Mouse (Mus musculus): ENCODE measurements around the gene Rasl10a.

Gene Rasl10a

DNA sequence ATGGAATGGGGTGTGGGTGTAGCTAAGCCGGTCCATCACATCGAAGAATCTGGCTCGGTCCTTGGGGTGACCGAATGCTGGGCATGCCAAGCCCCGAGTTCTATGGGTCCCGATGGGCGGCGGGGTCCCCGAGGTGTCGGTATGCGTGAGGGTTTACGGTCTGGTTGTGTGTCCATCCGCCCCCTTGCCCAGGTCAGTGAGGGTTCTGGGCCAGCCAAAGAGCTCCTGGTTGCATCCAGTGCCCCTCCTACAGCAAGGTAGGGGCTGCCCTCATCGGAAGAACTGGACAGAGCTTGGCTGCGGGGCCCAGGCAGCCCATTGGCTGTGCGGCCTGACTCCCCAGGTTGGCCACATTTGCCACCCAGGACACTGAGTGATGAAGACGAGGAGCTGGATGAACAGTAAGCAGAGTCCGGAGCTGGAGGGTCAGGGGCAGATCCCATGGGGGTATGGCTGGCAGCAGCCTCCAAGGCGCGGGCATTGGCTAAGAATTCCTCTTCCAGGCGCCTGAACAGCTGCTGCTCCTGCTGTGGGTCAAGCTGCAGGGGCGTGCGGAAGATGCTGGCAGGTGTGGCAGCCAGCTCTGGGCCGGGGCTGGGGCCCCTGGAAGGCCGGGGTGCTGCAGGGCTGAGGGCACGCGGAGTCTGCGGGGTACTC is 3.0 kb downstream of the Rasl10a start:
- no peak for TF ChIP-seq GATA4 (IDR thresholded peaks at IDR 0.05; ENCODE audit: insufficient replicate concordance, low read length)

DNA sequence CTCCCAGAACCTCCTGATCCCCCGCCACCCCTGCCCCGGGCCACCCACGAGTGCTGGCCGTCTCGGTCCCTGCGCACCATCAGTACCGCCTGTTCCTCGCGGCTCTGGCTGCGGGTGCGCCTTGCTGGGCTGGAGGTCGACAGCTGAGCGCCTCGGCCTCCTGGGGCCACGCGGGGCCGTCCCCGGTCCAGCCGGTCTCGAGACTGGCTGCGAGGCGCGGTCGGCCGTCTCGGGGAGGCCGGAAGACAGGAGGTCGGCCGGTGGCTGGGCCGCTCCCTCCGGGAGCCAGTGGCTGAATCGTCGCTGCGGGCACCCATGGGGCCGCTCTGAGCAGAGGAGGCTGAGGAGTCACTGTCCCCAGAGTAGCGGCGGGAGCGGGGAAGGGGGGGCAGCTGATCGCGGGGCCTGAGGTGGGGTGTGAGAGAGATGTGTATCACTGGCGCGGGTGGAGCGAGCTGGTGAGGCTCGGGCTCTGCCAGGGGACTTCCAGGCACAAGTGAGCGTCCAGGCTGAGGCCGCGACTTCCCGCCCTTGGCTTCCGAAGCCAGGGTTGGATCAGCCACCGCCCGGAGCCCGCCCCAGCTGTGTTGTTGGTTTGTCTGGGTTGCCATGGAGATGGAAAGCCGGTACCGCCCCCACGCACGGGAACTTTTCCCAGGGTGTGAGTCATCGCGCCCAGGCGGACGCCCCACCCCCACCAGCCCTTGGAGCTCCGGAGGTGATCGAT is 3.6 kb downstream of the Rasl10a start:
- TF ChIP-seq GATA4 (IDR thresholded peaks at IDR 0.05; ENCODE audit: insufficient replicate concordance, low read length) = peak; percentile 23; the same call in 1 of the 2 replicates

- TF ChIP-seq GATA4 (IDR thresholded peaks at IDR 0.05; ENCODE audit: insufficient replicate concordance, low read length) = no peak
Measured at GRCm38 (mm10) chr11:5062326-5062725, 4.4 kb downstream of the Rasl10a start.

DNA sequence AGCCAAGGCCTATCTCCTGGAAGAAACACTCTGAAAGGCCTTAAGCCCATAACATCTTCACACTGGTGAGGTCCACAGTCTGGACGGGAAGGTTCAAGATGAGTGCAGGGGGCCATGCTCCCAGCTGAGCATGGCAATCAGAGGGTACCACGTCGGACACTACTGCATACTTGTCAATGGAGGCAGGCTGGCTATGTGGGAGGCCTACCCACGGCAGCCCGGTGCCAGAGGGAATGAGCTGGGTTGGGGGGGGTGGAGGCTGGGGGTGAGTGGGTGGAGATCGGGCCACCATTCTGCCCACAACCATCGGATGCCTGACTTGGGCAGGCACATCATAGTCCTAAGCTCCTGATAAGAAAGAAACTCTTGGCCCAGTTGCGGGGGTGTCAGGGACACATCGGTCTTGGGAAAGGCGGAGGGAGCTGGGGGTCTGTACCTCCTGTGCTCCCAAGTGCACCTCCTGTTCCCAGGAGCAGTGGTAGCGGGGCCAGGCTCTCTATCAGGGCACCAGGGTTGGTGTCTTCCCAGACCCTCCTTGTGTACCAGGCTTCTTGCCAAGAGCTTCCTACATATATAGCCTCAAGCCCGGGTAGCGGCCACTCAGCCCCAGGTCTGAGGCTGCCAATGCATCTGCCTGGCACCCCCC is 5.1 kb downstream of the Rasl10a start:
- no peak for TF ChIP-seq GATA4 (IDR thresholded peaks at IDR 0.05; ENCODE audit: insufficient replicate concordance, low read length)

GRCm38 (mm10) chr11:5063561-5064281 is 5.8 kb downstream of the Rasl10a start:
- TF ChIP-seq GATA4 (IDR thresholded peaks at IDR 0.05; ENCODE audit: insufficient replicate concordance, low read length) = no peak

- TF ChIP-seq GATA4 (IDR thresholded peaks at IDR 0.05; ENCODE audit: insufficient replicate concordance, low read length) = no peak
Measured at GRCm38 (mm10) chr11:5064282-5065055, 6.5 kb downstream of the Rasl10a start.

DNA sequence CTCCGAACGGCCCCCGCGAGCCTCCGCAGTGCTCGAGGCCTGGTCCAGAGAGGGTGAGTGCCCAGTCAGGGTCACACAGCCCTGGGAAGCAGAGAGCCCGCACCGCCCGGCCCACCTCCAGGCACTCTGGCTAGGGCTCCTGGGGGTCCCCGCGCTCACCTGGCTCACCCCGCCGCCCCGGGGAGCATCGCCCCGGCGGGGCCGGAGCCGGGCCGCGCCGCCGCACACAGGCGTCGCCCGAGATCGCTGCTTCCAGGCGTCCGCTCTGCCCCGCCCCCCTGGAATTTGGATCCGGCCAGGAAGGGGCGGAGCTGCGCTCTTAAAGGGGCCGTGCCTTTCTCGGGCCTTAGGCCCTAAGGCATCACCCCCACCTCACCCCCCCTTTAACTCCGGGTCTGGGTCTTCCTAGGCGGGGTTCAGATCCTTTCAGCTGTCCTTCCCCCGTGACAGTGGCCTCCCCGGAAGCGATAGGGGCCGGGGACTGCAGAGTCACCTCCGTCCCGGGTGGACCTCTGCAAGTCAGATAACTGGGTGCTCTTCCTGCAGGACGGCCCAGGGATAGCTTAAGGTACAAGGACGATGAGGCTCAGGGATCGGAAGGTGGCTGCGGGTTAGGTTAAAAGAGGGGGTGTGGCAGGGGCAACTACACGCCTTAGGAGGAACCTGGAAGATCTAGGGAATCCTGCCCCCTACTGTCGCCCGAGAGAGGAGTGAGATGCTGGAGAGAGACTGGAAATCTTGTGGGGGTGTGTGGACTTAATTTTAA is 7.3 kb downstream of the Rasl10a start, which contains the start of gene Gas2l1:
Gas2l1 (minus strand) TSS at position 272 of the 766 bp plus-strand sequence.
- TF ChIP-seq GATA4 (IDR thresholded peaks at IDR 0.05; ENCODE audit: insufficient replicate concordance, low read length) = no peak

DNA sequence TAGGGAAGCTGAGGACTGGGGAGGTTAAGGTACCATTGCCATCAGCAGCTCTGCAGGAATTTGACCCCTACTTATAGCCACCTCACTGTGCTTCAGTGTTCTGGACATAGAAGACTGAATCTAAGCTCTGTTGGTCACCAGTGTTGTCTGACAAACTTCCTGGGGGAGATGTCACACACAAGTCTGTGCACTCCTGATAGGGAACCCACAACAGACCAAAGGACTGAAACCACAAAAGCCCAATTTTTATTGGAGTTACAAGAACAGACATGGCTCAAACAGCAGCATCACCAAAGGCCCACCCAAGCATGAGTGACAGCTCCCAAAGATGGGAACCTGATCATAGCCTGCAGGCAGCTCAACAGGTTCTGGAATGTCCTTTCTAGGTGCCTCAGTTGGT is 9.1 kb downstream of the Rasl10a start:
- TF ChIP-seq GATA4 (IDR thresholded peaks at IDR 0.05; ENCODE audit: insufficient replicate concordance, low read length) = no peak

- no peak for TF ChIP-seq GATA4 (IDR thresholded peaks at IDR 0.05; ENCODE audit: insufficient replicate concordance, low read length)
Measured at GRCm38 (mm10) chr11:5068126-5068971, 10.4 kb downstream of the Rasl10a start.

DNA sequence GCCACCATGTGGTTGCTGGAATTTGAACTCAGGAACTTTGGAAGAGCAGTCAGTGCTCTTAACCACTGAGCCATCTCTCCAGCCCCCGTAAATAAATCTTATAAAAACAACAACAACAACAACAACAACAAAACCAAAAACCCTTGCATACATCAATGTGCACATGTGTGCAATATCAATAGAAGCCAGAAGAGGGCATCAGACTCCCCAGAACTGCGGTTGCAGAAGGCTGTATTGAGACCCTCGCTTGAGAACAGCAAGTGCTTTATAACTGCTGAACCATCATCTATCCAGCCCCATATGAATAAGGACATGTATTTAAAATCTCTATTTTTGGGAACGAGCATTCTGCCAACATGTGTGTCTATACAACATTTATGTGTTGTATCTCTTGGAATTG is 17.0 kb downstream of the Rasl10a start:
- no peak for TF ChIP-seq GATA4 (IDR thresholded peaks at IDR 0.05; ENCODE audit: insufficient replicate concordance, low read length)

DNA sequence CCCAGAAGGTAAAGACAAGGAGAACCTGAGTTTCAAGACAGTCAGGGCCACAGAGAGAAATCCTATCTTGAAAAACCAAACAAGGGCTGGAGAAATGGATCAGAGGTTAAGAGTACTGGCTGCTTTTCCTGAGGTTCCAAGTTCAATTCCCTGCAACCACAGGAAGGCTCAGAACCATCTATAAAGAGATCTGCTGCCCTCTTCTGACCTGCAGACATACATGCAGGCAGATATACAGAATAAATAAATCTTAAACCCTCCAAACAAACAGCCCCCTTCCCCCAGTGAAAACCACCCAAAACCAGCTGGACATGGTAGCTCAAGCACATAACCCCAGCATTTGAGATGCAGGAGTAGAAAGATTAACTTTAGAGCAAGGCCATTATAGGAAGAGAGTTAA is 17.8 kb downstream of the Rasl10a start:
- no peak for TF ChIP-seq GATA4 (IDR thresholded peaks at IDR 0.05; ENCODE audit: insufficient replicate concordance, low read length)

GRCm38 (mm10) chr11:5089147-5089546 is 31.2 kb downstream of the Rasl10a start:
- TF ChIP-seq GATA4 (IDR thresholded peaks at IDR 0.05; ENCODE audit: insufficient replicate concordance, low read length) = no peak

- no peak for TF ChIP-seq GATA4 (IDR thresholded peaks at IDR 0.05; ENCODE audit: insufficient replicate concordance, low read length)
Measured at GRCm38 (mm10) chr11:5091706-5092105, 33.8 kb downstream of the Rasl10a start.
